Mouse (Mus musculus) CD4-positive, CD25-positive, alpha-beta regulatory T cell, adult 9 weeks (primary cell): ENCODE measurements around the gene Gm45717. TPM values are rescaled to one million over a fixed set of nuclear protein-coding genes. Genes with fewer than 3 reads are reported as not detected.

Source experiments
- polyA plus RNA-seq: library from polyadenylated mRNA; unstranded; fragments of 100-300 nt; shearing (Covaris generic); gene quantifications from one replicate; pipeline ENCODE4 v1.2.1, GENCODE M21; 2017

Gene Gm45717
- not detected for polyA plus RNA-seq

DNA sequence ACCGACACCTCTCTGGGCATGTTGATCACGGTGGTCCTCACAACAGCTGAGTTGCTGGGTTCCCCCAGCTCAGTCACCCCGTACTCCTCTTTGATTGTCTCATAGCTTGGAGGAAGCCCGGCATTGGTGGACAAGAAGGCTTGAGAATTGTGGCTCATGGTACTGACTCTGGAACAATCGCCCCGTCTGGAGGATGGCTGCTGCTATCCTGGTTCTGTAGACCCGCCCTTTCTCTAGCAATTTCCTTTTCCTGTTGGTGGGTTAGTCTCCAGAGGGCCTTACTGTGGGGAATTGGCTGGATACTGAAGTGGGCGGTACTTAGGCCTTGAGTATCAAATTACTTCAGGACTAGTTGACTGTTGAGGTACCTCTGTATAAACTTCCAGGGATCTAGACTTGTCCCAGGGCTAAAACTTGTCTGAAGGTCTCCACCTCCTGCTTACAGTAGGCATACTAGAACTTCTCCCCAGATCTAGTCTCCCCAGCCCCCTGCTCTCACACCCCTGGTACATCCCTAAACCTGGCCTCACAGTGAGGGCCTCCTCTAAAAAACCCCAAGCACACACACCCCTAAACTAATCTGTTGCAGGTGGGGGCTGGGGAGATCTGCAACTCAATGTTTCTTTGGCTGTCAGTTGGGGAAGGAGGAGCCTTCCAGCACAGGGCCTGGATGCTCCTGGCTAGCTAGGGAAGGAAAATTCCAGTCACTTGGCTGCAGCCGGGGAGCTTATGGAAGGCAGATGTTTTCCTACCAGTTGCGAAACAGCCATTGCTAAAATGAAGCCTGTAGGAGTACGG lies at the start of gene Gm45717, which contains the start of gene Ifitm2:
Gene Gm45717 (minus strand): TSS at position 180 of the 798 bp plus-strand sequence.
Gene Ifitm2 (minus strand): TSS at position 230 of the 798 bp plus-strand sequence.

DNA sequence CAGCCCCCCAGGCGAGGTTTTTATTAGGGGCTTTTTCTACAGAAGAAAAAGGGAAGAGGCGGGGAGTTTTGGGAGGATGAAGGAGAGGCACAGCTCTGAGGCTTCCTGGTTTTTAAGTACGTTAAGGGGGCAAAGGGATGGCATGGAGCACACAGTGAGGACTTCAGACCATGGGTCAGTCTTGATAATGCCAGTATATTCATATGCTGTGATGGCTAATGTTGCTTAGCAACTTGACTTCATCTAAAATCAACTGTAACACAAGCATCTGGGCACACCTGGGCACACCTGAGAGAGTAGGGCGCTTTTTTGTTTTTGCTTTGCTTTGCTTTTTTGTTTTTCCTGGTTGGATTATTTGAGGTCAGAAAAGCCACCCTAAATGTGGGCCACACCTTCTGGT lies 11.2 kb upstream of the Gm45717 start, which contains the start of gene Ifitm1:
Gene Ifitm1 (plus strand): TSS at position 301 of the 400 bp plus-strand sequence.

DNA sequence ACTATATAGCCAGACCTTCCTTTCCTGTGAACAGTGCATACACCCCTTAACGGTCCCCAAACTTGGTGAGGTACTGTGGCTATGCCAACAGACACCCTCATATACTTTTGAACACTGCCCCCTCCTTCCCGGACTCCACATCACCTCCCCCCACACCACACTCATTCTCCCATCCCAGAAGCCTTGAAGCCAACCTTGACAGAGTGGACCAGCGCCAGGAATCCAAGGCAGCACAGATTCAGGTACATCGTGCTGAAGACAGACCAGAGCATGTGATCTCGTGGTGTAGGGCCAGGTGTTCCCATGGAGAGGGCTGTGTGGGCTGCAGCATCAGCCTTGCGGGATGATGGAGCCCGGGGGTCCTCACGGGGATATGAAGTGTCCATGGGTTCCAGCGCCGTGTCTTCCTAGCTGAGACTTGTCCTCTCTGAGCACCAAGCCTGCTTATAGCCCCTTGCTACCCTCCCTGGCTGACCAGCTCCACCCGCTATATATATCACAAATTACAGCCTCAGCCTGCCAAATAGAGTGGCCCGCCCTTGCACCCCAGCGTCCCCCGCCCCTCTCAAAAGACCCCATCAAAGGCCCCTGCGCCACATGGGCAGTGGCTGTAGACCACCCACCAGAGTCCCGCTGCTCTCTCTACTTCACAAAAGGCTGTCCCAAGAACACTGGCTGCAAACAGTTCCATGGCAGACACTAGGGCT lies 5.8 kb downstream of the Gm45717 start, which contains the start of gene Ifitm5:
Gene Ifitm5 (minus strand): TSS at position 468 of the 707 bp plus-strand sequence.

DNA sequence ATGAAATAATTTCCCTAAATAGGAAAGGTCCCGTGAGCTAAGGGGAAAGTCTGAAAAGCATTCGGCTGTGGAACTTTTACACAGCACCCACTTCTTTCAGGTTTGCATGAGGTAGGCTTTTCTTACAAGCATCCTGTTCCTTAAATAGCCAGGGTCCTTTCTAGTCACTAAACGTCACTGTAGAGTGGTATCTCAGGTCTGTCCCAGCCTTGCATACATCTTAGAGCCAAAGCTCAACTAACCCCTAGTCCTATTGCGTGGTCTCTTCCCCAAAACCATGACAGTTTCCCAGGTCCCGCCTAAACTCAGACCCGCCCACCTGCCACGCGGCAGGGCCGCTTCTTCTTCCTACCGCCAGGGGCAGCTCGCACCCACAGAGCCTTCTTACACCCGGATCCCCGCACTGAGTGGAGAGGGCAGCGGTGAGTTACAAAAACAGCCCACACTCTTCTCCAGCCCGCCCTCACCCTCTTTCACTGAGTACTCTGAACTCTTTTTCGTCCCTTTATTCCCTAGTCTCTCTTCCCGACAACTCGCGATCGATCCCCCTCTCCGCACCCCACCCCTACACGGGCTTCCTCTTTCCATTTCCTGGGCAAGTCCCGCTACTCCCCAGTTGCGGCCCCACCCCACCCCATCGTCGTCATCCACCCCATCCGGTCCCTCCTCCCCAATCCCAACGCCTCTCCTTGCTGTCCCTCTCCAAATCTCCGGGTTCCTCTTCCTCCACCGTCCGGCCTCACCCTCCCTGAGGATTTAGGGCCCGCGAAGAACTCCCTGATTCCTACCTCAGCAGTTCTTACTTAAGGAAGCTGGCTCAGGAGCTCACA lies 14.3 kb downstream of the Gm45717 start, which contains the start of gene Pgghg:
Gene Pgghg (plus strand): TSS at position 170 of the 830 bp plus-strand sequence.

DNA sequence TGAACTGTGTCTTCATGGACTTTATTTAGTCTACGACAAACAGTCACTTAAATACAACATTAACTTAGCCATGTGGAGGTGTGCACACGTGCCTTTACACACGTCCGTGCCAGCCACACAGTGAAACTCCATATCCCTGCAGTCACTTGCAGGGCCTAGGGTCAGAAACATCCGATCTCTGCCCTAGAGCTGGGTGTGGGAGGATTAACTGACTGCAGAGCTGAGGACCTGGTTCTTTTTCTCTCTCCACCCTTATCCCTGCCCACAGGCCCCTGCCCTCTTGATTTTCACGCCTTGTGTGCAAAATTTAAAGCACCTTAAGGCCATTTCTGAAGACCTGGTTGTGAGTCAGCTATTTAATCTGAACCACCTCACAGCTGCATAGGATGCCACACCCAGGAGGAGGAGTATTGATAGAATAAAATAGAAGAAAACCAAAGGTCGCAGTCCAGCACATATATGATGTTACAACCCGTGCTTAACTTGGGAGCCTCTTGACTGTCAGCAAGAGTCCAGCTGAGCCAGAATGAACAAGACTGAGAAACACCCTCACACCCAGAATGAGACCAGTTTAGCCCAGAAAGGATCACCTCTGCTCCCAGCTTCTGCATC lies 35.2 kb downstream of the Gm45717 start, which contains the start of gene Nlrp6:
Gene Nlrp6 (plus strand): TSS at position 485 of the 612 bp plus-strand sequence.

DNA sequence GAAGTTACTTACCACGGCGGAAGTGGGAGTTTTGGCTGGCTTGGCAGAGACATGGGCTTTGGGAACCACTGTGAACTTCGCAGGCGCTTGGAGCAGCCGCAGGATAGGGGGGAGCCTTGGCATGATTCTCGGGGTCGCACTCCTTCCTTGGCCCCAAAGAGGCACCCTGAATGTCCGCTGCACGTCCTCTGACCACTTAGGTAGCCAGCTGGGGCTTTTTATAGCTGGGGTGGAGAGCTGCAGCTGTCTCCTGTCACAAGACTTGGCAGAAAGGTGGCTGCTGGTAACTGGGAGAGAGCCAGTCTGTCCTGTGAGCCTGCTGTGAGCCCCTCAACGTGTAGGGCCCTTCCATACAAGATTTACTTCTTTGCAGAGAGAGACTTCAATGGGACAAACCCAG lies 55.5 kb downstream of the Gm45717 start, which contains the start of gene Cox8b:
Gene Cox8b (minus strand): TSS at position 227 of the 400 bp plus-strand sequence.

Other genes with a start within 250 kb of the Gm45717 start
- gene Cyp2e1, start 192.2 kb downstream of the Gm45717 start, polyA plus RNA-seq, result not detected
- gene Syce1, start 168.1 kb downstream of the Gm45717 start, polyA plus RNA-seq, result 0.40 TPM
- 0.46 TPM for gene Zfp941, start 133.8 kb downstream of the Gm45717 start, polyA plus RNA-seq
- gene Urah, start 120.9 kb downstream of the Gm45717 start, polyA plus RNA-seq, result not detected
- gene Scgb1c1, start 110.4 kb downstream of the Gm45717 start, polyA plus RNA-seq, result not detected
- not detected for gene Odf3, start 108.1 kb downstream of the Gm45717 start, polyA plus RNA-seq
- not detected for gene Gm45785, start 99.6 kb downstream of the Gm45717 start, polyA plus RNA-seq
- 163 TPM for gene Ric8a, start 99.0 kb downstream of the Gm45717 start, polyA plus RNA-seq
- 65.2 TPM for gene Bet1l, start 98.4 kb downstream of the Gm45717 start, polyA plus RNA-seq
- gene Psmd13, start 74.0 kb downstream of the Gm45717 start, polyA plus RNA-seq, result 270 TPM
- 10.4 TPM for gene Sirt3, start 73.6 kb downstream of the Gm45717 start, polyA plus RNA-seq
- gene Cox8b, start 55.5 kb downstream of the Gm45717 start, polyA plus RNA-seq, result not detected
- gene Nlrp6, start 35.0 kb downstream of the Gm45717 start, polyA plus RNA-seq, result not detected
- gene Pgghg, start 14.5 kb downstream of the Gm45717 start, polyA plus RNA-seq, result 40.2 TPM
- 0.98 TPM for gene Ifitm5, start 5.6 kb downstream of the Gm45717 start, polyA plus RNA-seq
- 30.3 TPM for gene Ifitm2, start 50 bp upstream of the Gm45717 start, polyA plus RNA-seq
- not detected for gene Ifitm1, start 11.3 kb upstream of the Gm45717 start, polyA plus RNA-seq
- 8.5 TPM for gene Ifitm3, start 54.8 kb upstream of the Gm45717 start, polyA plus RNA-seq
- not detected for gene Ifitm6, start 62.0 kb upstream of the Gm45717 start, polyA plus RNA-seq
- gene Gm17387, start 73.2 kb upstream of the Gm45717 start, polyA plus RNA-seq, result not detected
- gene B4galnt4, start 105.2 kb upstream of the Gm45717 start, polyA plus RNA-seq, result 15.5 TPM
- gene Pkp3, start 122.3 kb upstream of the Gm45717 start, polyA plus RNA-seq, result 411 TPM
- gene Sigirr, start 144.6 kb upstream of the Gm45717 start, polyA plus RNA-seq, result 274 TPM
- not detected for gene Ano9, start 161.9 kb upstream of the Gm45717 start, polyA plus RNA-seq
- 8.9 TPM for gene Ptdss2, start 166.4 kb upstream of the Gm45717 start, polyA plus RNA-seq
- 159 TPM for gene Rnh1, start 216.9 kb upstream of the Gm45717 start, polyA plus RNA-seq
- 5.2 TPM for gene Hras, start 238.1 kb upstream of the Gm45717 start, polyA plus RNA-seq
- gene Lrrc56, start 238.2 kb upstream of the Gm45717 start, polyA plus RNA-seq, result 3.4 TPM